Mouse (Mus musculus): Measurements from ENCODE around the gene Plekhg6. TPM values are rescaled to one million over a fixed set of nuclear protein-coding genes. Genes with fewer than 3 reads are reported as not detected.

Gene Plekhg6
- polyA plus RNA-seq, 1 experiment from 2014 or later = 1.0 TPM

DNA sequence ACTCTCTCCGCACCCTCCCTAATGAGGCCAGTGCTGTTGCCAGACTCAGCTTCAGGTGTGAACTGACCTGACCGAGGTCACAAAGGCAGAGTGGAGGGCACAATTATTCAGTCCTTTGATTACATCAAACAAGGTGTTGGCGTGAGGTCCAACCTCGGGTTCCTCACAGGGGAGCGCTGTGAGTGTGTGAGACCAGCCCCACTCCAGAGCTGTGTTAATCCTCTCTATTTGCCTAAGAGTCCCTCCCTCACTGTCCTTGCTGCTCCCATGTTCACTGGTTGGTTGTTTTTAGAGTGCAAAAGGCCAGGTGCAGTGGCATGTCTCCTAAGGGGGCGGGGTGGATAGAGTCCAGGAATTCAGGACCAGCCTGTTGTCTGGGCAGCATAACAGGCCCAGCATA is 5.5 kb upstream of the Plekhg6 start:
- DNase-seq (ENCODE audit: low spot score) = no peak

DNA sequence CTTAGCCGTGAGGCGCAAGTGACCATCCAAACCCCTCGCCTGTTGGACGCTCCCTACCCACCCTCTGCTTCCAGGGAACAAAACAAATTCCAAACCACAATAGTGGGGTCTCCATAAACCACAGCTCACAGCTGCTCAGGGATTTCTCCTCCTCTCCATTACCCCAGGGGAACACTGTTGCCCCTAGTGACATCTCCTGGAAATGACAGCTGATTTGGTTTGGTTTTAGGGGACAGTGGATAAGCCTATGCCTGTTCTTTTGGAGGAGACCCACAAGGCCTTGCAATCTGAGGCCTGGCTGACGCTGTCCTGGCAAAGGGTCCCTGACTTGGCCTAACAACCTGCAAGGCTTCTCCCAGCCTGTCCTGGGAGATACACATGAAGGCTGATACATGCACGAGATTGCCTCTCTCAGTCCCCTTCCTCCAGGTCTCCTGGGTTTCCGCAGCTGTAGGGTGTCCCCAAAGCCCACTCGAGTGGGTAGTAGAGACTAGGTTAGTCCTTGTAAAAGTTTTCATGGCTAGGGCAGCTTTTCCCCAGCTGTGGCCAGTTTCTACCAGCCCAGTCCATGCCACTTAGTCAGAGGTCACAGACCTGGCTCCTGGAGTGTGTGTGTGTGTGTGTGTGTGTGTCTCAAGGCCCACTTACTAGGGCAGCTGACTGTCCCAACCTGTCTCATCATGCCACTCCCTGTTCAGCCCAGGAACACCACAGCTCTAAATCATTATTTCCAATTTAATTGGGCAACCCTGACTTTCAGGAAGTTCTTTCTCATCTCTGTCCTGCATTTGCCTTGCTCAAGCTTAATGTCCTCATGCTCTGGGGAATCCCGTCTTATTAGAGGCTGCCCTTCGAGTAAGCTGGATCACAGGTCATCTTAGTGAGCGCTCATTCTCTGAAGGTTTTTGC is 4.7 kb upstream of the Plekhg6 start:
- DNase-seq (ENCODE audit: low spot score) = peak; percentile 54

DNA sequence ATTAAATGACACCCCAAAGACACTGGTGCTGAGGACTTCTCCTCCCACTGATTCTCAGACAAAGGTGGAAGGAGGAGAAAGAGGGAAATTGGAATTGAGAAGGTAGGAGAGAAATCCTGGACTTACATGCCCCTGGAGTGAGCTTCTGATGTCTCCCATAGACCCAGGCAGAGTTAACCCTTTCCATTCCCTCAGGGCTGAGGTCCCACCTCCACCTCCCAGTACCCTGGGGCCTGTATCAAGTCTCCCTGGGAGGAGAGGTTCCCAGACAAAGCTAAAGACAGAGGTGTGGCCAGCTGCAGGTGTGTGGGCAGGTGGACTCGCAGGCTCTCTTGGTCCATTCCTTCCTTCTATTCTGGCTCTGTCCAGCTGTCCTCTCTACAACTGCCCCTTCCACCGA is 1.4 kb upstream of the Plekhg6 start:
- no peak for DNase-seq (ENCODE audit: low spot score)

DNA sequence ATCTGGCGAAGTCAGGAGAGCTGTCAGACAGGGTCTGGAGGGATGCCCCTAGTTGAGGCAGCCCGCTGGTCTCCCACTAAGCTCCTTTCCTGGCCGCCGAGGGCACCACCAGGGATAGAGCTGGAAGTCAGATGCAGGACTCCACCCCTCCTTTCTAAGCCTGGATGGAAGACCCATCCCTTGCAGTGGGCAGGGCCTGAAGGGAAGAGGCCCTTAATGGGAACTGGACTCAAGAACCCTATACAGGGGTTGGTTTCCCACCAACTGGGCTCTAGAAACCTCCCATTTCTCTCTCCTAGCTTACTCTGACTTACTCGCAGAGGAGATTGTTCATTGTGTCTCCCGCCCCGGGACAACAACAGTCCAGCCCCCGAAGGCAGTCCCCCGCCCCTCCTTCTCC is 812 bp downstream of the Plekhg6 start:
- no peak for DNase-seq (ENCODE audit: low spot score)

DNA sequence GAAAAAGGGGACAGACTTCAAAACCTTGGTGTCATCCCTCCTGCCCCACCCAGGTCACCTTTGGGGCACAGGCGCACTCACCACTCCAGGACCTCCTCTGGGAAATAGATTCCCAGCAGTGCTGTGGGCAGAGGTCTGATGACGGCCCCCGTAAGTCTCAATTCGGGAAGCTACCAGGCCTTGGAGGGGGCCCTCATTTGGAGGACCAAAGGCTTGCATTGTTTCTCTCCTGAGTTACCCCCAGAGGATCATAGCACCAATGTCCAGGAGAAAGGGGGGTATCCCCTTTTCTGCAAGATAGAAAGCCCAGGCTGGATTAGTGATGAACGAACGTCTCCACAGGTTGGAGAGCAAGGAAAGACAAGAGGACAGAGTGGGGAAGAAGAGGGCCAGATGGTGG is 2.0 kb downstream of the Plekhg6 start:
- no peak for DNase-seq (ENCODE audit: low spot score)

DNA sequence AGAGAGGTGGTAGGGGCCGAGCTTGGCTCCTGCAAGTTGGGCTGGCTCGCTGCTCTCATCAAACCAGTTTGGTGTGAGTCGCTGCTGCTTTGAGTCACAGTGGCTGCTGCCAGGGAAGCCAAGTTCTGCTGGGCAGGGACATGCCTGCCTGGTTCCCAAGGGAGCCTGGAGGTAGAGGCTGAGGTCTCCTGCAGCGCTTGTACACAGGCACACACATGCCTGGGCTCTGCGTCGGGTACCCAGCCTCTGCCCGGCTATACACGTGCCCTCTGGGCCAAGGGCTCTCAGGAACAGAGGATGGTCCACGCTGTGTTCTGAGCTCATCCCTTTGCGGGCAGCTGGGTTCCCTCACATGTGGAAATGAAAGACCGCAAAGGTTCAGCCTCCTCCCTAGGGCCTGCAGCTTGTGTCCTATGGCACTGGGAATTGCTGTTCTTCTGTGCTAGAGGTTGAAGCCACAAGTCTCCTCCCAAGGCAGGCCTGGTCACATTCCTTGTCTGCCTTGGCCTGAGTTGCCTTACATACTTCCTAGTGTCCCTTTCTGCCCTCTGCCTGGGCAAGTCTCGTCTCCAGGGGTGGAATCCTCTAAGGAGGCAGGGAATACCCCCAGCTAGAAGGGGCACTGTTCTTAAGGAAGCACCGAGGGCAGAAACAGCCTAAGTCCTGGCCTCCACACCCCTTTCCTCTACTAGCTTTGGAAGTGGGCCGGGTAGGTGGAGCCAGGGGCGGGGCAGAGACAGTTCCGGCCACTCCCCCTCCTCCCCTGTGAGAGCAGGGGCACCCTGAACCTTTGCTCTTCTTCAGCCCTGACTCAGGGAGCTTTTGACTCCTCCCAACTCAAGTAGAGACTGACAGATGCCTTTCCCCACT is 2.8 kb downstream of the Plekhg6 start:
- peak; percentile 86 for DNase-seq (ENCODE audit: low spot score)

DNA sequence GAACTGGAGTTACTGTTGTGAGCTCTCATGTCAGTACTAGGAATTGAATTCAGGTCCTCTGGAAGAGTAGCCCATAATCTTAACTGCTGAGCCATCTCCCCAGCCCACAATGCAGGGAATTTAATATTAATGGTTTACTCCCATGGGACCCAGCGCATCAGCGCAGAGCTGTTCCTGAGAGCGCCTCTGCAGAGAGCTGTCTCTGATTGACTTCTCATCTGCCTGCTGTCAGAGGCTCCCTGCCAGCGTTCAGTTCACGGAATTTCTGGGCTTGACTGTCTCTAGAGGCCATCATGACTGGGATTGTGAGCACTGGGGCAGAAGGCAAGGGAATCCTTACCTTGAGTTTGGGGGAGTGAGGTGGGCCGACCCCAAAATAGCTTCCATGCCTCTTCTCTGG is 3.6 kb downstream of the Plekhg6 start:
- no peak for DNase-seq (ENCODE audit: low spot score)

DNA sequence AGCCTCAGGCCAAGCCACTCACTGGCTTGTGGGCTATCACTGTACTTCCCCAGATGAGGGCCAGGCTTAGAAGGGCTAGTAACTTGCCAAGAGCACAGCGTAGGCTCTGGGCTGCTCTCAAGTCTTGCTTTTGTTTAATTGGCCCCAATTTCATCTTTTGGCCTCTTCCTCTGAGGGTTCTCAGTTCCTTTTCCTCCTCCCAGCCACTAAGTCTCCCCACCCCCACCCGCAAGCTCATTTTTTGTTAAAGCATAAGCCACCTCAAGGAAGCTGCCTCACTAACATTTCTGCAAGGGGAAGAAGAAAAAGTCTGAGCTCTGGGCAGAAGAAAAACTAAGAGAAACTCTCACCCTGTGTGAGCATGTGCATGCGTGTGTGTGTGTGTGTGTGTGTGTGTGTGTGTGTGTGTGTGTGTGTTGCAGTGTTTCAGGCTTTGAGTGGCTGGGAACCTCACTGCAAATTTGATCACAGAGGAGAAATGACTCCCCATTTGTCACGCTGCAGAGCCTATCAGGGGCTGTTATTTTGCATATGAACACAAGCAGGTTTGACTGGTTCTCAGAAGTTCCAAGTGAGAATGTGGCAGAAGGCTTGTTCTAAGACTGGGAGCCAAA is 12.7 kb downstream of the Plekhg6 start:
- peak; percentile 72 for DNase-seq (ENCODE audit: low spot score)

DNA sequence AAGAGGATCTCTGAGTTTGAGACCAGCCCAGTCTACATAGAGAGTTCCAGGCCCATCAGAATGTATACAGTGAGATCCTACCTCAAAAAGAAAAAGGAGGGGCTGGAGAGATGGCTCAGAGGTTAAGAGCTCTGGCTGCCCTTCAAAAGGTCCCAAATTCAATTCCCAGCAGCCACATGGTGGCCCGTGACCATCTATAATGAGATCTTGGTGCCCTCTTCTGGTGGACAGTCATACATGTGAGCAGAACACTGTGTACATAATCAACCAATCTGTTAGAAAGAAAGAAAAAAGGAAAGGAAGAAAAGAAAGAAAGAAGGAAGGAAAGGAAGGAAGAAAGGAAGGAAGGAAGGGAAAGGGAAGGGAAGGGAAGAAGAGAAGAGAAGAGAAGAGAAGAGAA is 14.5 kb downstream of the Plekhg6 start:
- DNase-seq (ENCODE audit: low spot score) = no peak

DNA sequence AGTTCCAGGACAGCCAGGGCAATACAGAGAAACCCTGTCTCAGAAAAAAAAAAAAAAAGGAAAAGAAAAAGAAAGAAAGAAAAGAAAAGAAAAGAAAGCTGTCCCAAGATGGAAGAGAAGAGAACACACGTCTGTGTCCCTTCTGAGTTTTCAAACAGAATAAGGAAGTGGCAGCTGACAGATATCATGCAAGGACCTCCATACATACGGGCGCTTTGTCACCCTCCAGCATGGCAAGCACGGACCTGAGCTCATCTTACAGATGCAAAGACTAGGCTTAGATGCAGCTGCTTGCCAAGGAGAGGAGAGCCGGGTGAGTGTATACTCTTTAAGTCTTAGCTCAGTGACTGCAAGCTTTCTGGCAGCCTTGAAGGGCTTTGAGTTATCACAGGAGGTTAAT is 15.1 kb downstream of the Plekhg6 start:
- no peak for DNase-seq (ENCODE audit: low spot score)

DNA sequence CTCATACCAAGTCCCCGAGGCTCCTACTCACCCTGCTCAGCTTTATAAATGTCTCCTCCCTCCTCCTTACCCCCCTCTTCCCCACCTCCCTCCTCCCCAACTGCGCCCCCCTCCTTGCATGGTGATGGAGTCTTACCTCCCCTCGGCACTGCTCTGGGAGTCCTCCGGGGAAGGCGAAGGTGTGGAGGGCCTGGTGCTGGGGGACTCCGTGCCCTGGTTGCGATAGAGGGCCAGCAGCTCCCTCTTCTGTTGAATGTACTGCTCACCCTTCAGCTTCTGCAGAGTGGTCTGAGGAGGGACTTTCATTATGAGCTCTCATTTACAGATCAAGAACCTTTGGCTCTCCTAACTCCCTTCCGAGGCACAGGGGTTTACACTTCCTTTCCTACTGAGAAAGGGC is 16.1 kb downstream of the Plekhg6 start:
- DNase-seq (ENCODE audit: low spot score) = no peak

DNA sequence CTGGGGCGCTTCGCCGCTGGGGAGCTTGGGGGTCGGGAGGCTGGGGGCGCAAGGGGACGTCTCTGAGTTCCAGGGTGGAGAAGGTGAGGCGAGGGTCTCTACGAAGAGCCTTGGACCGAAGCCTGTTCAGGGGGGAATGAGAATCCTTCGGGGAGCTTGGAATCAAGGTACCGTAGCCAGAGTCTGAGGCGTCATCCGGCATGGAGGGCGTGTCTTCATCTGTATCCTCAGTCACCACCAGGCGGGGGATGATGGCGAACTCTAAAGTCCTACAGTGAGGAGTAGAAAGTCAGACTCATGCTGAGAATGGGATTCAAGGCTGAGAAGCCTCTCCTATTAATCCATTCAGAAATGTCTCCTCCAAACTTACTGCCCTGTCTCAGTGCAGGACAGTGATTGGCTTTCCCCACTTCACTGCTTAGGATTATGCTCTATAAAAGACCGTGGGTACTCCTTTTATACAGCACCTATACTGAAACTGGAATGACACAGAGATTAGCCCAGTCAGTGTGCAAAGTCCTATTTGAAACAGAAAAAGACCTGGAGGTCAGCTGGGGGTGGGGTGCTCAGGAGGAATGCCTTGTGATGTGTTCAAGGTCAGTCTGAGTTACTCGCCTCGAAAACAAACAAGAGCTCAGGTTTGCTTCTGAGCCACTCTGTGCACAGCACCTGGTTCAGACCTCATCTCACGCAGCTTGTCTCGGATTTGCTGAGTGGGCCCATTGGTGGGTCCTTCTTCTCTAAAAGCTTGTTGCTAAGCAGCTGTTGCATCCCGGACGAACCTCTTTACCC is 16.9 kb downstream of the Plekhg6 start:
- DNase-seq (ENCODE audit: low spot score) = no peak

DNA sequence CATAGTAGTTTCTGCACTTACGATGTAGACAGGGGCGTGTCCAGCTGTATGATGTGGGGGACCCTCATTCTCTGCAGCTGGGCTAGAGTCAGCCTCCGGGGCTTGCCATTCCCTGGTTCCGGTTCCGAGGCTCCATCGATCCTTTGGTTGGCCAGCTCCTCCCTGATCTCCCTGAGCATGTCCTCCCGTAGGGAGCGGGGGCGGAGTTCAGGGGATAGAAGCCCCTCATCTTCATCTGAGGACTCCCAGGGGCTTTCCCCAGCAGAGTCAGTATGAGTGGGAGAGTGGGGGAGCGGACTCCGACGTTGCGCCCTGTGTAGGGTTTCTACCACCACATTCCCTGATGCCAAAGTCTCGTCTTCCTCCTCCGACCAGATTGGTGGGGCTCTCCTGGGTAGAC is 17.6 kb downstream of the Plekhg6 start:
- no peak for DNase-seq (ENCODE audit: low spot score)

DNA sequence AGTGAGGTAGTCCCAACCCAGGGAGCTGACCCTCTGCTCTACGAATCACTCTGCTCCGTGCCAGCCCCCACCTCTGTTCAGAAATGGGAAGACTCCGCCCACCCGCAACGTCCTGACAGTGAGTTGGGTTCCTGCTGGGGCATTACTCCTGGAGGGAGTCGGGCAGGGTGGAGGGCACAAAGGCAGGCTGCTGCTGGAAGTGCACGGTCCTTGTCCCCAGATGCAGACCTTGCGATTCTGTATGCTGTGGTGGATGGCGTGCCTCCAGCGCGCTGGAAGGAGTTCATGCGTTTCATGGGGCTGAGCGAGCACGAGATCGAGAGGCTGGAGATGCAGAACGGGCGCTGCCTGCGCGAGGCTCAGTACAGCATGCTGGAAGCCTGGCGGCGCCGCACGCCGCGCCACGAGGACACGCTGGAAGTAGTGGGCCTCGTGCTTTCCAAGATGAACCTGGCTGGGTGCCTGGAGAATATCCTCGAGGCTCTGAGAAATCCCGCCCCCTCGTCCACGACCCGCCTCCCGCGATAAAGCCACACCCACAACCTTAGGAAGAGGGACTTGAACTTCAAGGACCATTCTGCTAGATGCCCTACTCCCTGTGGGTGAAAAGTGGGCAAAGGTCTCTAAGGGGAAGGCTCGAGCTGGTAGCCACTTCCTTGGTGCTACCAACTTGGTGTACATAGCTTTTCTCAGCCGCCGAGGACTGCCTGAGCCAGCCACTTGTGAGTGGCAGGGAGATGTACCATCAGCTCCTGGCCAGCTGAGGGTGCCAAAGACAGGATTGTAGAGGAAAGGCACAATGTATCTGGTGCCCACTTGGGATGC is 18.9 kb downstream of the Plekhg6 start:
- no peak for DNase-seq (ENCODE audit: low spot score)

DNA sequence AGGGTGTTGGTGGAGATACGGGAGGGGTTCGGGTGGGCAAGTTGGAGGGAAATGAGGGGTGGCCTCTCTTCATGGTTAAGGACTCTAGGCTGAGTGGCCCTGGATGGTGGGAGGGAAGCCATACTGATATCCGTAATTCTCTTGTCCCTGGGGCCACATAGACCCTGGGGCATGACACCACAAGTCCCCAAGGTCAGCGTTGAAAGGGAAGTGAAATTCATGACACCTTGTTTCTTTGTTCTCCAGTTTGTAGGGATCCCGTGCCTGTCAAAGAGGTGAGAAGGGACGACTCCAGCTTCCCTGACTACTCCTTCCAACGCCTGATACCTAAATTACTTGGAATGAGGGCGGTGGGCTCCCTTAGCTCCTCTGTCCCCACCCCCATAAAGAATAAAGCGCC is 19.7 kb downstream of the Plekhg6 start:
- no peak for DNase-seq (ENCODE audit: low spot score)

DNA sequence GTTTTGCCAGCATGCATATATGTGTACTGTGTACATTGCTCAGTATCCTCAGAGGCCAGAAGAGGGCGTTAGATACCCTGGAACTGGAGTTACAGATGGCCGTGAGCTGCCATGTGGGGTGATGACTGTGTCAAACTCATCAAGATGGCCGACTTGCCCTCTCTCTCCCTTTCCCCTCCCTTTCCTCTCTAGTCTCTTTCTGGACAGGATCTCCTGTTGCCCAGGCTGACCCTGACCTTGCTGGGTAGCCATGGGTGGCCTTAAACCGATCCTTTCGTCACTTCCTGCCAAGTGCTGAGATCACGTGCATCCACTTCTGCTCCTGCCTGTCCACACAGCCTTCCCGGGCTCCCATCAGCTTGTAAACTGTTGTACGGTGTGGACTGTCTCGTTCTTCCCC is 20.6 kb downstream of the Plekhg6 start:
- no peak for DNase-seq (ENCODE audit: low spot score)

DNA sequence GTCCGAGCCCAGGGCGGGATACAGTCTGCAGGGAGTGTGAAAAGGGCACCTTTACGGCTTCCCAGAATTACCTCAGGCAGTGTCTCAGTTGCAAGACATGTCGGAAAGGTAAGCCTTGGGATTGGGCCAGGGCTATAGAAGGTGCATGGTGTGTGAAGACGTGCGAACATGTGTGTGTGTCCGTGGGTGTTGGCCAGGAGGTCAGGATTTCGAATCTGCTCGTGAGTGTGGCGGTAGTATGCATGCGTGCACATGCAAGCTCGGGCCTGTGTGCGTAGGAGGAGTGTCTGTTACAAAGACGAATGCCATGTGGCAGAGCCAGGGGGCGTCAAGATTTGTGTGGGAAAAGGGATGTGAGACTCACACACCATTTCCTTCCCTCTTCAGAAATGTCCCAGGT is 23.3 kb downstream of the Plekhg6 start:
- no peak for DNase-seq (ENCODE audit: low spot score)

DNA sequence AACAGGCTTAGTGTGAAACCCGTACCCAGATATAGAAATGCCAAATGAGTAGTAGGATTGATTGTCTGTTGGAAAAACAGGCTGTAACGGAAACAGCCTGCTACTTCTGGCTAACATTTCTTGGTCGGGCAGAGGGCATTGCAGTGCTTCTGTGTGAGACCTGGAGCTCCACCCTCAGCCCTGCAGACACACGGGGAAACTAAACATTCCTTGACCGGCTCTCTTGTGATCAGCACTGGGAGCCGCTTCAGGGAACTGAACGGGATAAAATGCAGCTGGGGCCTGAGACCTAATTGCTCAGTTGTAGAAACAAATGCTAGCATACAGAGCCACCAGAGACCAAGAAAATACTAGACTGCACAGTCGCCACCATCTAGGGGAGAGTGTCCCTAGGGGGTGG is 24.3 kb downstream of the Plekhg6 start:
- DNase-seq (ENCODE audit: low spot score) = no peak

DNA sequence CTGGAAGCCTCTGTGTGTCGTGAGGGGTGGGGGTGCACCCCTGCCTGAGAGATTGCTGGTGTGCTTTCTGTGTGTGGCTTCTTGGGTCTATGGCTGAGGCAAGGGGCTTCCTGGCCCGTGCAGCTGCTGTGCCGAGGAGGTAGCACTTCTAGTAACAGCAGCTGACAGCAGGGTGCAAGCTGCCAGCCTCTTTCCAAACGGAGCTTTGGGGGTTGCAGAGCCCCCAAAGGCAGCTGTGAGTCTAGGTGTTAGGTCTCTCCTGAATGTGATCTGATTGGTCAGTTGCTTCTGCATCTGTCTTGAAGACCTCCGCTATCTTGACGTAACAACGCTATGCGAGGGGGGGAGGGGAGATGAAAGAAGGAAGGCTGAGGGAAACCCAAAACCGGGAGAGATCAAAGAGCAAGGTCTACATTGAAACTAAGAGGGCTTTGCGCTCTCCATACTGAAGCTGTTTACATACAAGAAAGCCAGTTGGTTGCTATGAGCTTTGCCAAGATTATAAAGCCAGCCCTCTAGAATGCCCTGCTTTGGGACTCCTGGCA is 25.3 kb downstream of the Plekhg6 start:
- DNase-seq (ENCODE audit: low spot score) = peak; percentile 97

Measured in thymus, postnatal 0 days (tissue).